Mouse (Mus musculus) brown adipose tissue, adult 24 weeks (tissue): ENCODE data around the gene Mgat4b. TPM values are rescaled to one million over a fixed set of nuclear protein-coding genes. Genes with fewer than 3 reads are reported as not detected.

ENCODE experiments used
- H3K27ac ChIP-seq: fragments of 200-500 bp; replicated peaks from 2 replicates; pipeline ENCODE4 v1.5.1; 2012; ENCODE audit warnings: low read depth, mild to moderate bottlenecking, low read length
- H3K4me1 ChIP-seq: fragments of 200-500 bp; 2 replicates; pipeline ENCODE4 v1.6.1; 2012; ENCODE audit warnings: low read length, mixed read lengths; ENCODE audit not compliant: control insufficient read depth, insufficient read depth, insufficient read length
- H3K4me3 ChIP-seq: fragments of 200-500 bp; 2 replicates; pipeline ENCODE4 v1.5.1; 2012; ENCODE audit warnings: low read depth, mild to moderate bottlenecking, low read length, moderate library complexity; ENCODE audit not compliant: insufficient read depth
- polyA plus RNA-seq: library from polyadenylated mRNA; stranded (reverse); fragments of >200 nt; gene quantifications from 2 replicates; pipeline ENCODE4 v1.2.4, GENCODE M21; 2012; ENCODE audit not compliant: missing spikeins, insufficient read depth, insufficient read length

Mgat4b gene
- polyA plus RNA-seq, 1 experiment, result 57.6 TPM

DNA sequence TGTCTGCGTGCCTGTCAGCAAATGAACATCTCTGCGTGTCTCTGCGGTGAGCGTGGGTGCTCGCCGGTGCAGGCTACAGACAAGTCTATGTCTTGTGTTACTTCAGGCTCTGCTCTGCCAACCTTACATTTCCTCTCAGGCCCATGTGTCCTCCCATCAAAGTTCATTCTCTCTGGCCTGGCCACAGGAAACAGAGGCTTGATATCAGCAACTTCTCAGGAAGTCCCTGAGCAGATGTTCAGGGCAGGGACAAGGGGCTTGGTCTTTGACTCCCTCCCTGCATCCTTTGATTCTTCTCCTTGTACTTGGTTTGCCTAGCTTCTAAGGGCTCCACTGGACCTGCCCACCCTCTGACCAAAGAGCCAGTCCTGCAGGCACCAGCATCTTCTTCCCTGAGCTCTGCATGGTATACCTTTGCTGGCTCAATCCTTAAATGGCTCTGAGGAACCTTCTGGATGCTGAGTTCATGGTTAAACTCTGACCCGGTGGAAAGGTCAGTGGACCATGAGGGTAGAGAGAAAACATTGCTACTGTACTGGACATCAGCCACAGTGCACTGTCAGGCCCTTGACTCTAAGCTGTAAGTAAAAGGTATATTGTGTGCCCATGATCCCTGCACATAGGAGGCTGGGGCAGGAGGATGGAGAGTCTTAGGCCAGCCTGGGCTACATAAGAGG lies 29.7 kb downstream of the Mgat4b start:
- H3K4me1 ChIP-seq, result peaks cover 26% of the 10 kb centered on the region
- no peak overlapping the region for H3K4me3 ChIP-seq
- peak overlapping the region; percentile 63 for H3K27ac ChIP-seq

- peaks cover 13% of the 10 kb centered on the region for H3K4me1 ChIP-seq
- peak overlapping the region; percentile 39; the same call in 1 of the 2 replicates for H3K27ac ChIP-seq
- H3K4me3 ChIP-seq, result no peak overlapping the region
Observed at GRCm38 (mm10) chr11:50243926-50244325, 33.2 kb downstream of the Mgat4b start.

- Histone ChIP-seq H3K4me3 (no peak overlapping the region), H3K27ac (no peak overlapping the region), H3K4me1 (peaks cover 2% of the 10 kb centered on the region; the same call in 1 of the 2 replicates)
Observed at GRCm38 (mm10) chr11:50245269-50245668, 34.6 kb downstream of the Mgat4b start.

DNA sequence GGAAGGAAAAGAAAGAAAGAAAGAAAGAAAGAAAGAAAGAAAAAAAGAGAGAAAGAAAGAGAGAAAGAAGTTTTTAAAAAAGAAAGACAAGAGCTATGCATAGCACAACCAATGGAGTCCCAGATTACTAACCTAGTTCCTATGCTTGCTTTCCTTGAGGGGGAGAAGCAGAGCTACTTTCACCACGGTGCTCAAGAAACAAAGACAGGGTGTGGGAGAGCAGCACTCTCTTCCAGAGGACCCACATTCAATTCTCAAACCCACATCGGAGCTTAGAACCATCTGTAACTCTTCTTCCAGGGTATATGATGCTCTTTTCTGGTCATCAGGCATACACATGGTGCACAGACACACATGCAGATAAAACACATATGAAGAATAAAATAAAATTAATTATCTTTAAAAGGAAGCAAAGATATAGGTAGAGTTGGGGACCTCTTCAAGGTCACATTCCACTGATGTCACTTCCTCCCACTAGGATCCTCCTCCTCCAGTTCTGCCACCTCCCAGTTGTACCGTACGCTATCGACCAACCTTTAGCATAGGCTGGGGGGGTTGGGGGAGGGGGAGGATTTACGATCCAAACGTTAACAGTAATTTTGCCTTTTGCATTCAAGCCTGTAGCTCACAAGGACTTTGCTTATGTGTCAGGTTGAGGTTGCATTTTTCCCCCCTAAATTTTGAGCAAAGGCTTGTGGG lies 37.9 kb downstream of the Mgat4b start:
- H3K27ac ChIP-seq, result no peak overlapping the region
- H3K4me3 ChIP-seq, result no peak overlapping the region

GRCm38 (mm10) chr11:50252166-50252565 lies 41.5 kb downstream of the Mgat4b start:
- peak overlapping the region; percentile 78 for H3K27ac ChIP-seq
- no peak overlapping the region for H3K4me3 ChIP-seq
- peaks cover 16% of the 10 kb centered on the region for H3K4me1 ChIP-seq

More for the DNA sequence above, 37.9 kb downstream of the Mgat4b start:
- H3K4me1 ChIP-seq, result peaks cover 13% of the 10 kb centered on the region

- Histone ChIP-seq H3K27ac (peak overlapping the region; percentile 78), H3K4me3 (no peak overlapping the region), H3K4me1 (peaks cover 16% of the 10 kb centered on the region)
Observed at GRCm38 (mm10) chr11:50252684-50253265, 42.1 kb downstream of the Mgat4b start.

DNA sequence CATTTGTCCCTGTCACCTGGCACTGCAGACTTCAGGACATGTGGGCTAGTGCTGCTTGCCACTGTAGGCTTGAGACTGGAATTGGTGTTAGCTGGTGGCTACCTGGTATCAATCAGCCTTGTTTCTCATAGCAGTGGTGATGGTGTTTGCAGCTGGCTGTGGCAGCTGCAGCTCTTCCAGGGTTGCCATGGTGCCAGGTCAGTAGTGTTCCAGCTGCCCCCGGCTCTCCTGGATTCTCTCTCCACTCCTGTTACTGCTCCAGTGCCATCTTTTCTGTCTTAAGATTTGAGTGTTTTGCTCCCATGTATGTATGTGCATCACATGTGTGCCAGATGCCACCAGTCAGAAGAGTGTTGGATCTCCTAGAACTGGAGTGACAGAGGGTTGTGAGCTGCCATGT lies 42.7 kb downstream of the Mgat4b start:
- Histone ChIP-seq H3K4me1 (peaks cover 18% of the 10 kb centered on the region), H3K4me3 (no peak overlapping the region), H3K27ac (no peak overlapping the region)

DNA sequence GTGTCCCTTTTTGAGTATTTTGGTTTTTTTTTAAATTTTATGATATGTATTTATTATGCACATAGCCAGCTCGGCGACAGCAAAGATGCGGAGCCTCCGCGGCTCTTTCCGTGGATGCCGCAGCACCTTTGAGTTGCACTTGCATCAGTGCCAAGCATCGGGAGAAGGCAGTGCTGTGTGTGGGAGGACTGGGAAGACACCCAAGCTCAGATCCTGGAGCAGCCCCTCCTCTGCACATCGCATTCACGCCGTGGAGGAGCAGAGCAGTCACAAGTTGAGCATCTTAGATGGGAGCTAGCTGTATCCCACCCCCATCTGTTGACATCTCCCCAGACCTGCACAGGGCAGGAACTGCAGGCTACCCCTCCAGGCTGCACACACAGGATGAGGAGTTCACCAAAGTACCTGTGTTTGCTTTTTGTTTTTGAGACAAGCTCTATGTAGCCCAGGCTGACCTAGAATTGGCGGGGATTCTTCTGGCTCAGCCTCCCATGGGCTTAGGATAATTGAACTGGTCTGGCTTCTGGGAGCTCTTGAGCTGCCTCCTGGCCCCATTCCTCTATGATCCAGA lies 43.4 kb downstream of the Mgat4b start:
- Histone ChIP-seq H3K27ac (no peak overlapping the region), H3K4me1 (peaks cover 20% of the 10 kb centered on the region), H3K4me3 (no peak overlapping the region)

DNA sequence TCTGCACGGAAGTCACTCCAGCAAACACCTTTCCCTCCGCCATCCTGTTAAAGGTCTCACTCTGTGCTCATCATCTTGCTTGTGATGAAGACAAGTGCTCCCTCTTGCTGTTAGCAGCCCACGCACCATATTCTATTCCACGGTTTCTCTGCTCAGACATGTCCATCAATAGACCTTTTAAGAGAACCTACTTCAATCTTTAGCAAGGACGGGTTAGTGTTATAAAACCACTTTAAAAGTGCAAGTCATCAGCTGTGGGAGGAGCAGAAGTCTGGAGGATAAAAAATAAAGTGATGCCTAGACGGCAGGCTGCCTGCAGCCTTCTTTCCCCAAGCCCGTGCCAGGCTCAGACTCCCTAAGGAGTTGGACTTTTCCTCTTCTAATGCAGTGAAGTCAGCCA lies 45.9 kb downstream of the Mgat4b start:
- H3K4me1 ChIP-seq, result peaks cover 22% of the 10 kb centered on the region
- H3K27ac ChIP-seq, result no peak overlapping the region; the same call in 1 of the 2 replicates

GRCm38 (mm10) chr11:50258310-50258709 lies 47.6 kb downstream of the Mgat4b start:
- no peak overlapping the region for H3K27ac ChIP-seq
- H3K4me1 ChIP-seq, result peaks cover 9% of the 10 kb centered on the region
- H3K4me3 ChIP-seq, result no peak overlapping the region

More for the DNA sequence above, 45.9 kb downstream of the Mgat4b start:
- no peak overlapping the region for H3K4me3 ChIP-seq

DNA sequence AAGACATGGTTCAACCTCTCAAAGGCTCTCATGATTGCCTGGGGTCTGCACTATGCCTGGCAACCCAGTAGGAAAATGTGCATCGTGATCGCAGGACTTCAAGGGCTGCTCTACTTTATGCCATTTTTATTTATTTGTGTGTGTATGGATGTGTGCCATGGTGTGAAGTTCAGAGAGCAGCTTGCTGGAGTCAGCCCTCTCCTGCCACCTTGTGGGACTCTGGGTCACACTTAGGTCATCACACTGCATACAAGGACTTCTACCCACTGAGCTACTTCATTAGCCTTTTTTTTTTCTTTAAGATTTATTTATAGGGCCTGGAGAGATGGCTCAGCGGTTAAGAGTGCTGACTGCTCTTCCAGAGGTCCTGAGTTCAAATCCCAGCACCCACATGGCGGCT lies 51.3 kb downstream of the Mgat4b start:
- H3K4me1 ChIP-seq, result peaks cover 7% of the 10 kb centered on the region
- H3K27ac ChIP-seq, result no peak overlapping the region
- H3K4me3 ChIP-seq, result no peak overlapping the region

DNA sequence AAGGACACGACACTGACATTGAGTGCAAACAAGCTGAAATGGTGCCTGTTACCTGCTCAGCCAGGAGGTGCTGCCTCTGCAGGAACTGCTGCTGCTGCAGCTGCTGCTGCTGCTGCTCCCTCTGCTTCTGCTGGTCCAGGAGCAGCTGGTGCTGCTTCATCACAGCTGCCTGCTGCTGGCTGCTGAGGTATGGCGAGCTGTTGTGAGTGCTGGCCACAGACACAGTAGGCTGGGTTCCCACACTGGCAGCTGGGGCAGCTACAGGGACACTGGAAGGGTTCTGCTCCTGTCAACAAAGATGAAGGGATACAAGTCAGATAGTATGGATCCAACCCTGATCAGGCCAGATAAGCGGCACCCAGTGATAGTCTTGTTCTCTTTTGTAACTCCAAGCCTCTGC lies 52.5 kb downstream of the Mgat4b start:
- H3K4me3 ChIP-seq, result no peak overlapping the region
- H3K4me1 ChIP-seq, result peaks cover 6% of the 10 kb centered on the region
- H3K27ac ChIP-seq, result no peak overlapping the region

GRCm38 (mm10) chr11:50265931-50266330 lies 55.2 kb downstream of the Mgat4b start:
- Histone ChIP-seq H3K27ac (no peak overlapping the region), H3K4me3 (no peak overlapping the region), H3K4me1 (no peaks in the 10 kb centered on the region)

DNA sequence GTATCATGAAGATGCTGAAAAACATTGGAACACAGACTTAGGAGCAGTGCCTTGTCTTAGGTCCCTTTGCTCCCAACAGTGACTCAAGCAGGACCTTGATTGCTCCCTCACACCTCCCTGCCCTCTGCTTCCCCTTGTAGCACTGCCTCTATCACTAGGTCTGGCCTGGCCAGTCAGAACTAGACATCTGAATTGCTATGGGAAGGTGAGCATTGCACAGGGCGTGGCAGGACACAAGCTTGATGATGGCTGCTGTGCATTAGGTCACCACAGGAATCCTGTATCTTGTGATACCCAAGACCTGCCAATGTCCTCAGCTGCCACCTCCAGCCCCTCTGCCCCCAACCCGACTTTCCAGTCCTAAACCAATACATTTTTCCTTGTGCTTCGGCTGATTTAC lies 56.3 kb downstream of the Mgat4b start:
- H3K4me3 ChIP-seq, result no peak overlapping the region
- H3K4me1 ChIP-seq, result peaks cover 4% of the 10 kb centered on the region; the same call in 1 of the 2 replicates
- H3K27ac ChIP-seq, result no peak overlapping the region

DNA sequence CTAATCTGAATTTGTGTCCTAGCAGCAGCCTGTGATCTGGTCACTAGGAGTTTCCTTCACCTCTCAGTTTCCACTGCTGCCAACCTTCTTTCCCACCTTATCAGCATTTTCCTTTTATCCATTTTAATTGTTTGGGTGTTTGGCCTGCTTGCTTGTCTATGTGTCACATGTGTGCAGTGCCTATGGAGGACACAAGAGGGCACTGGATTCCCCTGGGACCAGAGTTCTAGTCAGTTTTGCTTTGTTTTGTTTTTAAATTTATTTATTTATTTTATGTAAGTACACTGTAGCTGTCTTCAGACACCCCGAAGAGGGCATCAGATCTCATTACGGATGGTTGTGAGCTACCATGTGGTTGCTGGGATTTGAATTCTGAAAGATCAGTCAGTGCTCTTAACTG lies 58.5 kb downstream of the Mgat4b start:
- peaks cover 5% of the 10 kb centered on the region; the same call in 1 of the 2 replicates for H3K4me1 ChIP-seq
- no peak overlapping the region for H3K27ac ChIP-seq
- H3K4me3 ChIP-seq, result no peak overlapping the region
